Mouse (Mus musculus) brain, embryonic 14.5 days (tissue): ENCODE results near the gene Rps3a1.

Experiments used
- CTCF ChIP-seq: fragments of 200-500 bp; IDR thresholded peaks from 2 replicates; pipeline ENCODE4 v1.5.1; 2012; ENCODE audit warnings: inconsistent platforms, mild to moderate bottlenecking, moderate library complexity, borderline replicate concordance; ENCODE audit not compliant: insufficient read depth, insufficient read length; ENCODE audit errors: extremely low read depth
- POLR2A ChIP-seq: fragments of 200-500 bp; IDR thresholded peaks from 2 replicates; pipeline ENCODE4 v1.6.1; 2012; ENCODE audit warnings: mild to moderate bottlenecking, inconsistent platforms, borderline replicate concordance; ENCODE audit not compliant: poor library complexity, insufficient read depth, insufficient read length, severe bottlenecking; ENCODE audit errors: extremely low read depth

DNA sequence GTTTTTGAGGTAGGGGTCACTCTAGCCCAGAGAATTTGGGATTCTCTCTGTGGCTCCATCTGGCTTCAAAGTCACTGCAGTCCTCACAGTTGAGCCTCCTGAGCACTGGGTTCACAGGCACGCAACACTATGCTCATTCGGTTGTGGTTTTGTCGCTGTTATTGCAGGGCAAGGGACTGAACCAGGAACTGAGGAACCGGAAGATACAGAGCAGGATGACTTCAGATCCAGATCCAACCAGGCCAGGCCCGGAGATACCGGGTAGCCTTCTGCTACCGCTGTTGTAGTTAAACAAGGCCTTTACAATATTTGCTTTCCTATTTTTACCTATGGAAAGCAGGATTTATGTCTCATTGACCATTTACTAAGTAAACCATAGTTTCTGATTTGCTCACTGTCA, 37.2 kb upstream of the Rps3a1 start:
- TF ChIP-seq POLR2A (no peak), CTCF (no peak)
